Mouse (Mus musculus) spleen, adult 18-20 months (tissue): ENCODE results near the gene Hoxc6.

Source experiments
- DNase-seq, 2 experiments: peaks; one replicate each; pipeline ENCODE4 v3.0.0; 2022; ENCODE audit warnings: mixed read lengths in 2 of 2

Gene Hoxc6

DNA sequence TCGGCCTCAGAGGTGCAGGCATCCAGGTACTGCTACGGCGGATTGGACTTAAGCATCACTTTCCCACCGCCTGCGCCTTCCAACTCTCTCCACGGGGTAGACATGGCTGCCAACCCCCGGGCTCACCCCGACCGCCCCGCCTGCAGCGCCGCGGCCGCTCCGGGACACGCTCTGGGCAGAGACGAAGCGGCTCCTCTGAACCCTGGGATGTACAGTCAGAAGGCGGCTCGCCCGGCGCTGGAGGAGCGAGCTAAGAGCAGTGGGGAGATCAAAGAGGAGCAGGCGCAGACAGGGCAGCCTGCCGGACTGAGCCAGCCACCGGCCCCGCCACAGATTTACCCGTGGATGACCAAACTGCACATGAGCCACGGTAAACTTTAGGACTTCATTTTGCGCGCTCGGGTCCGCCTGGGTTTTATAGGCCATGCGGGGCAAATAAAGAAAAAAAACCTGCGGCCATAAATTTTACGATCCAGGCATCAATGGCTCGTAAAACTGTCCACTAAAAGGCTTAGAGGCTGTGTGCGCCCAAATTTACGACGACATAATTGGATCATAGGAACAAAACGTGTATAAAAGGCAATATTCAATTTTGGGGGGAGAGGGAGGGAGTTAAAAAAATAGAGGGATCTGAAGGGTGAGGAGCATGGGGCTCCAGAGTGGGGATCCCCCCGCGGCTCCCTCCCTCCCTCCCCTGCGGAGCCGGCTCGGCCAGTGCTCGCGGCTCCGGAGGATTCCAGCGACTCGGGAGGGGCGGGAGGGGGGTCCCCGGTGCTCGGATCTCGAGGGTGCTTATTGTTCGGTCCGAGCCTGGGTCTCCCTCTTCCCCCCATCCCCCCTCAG, 16.3 kb downstream of the Hoxc6 start:
- no peak for DNase-seq

DNA sequence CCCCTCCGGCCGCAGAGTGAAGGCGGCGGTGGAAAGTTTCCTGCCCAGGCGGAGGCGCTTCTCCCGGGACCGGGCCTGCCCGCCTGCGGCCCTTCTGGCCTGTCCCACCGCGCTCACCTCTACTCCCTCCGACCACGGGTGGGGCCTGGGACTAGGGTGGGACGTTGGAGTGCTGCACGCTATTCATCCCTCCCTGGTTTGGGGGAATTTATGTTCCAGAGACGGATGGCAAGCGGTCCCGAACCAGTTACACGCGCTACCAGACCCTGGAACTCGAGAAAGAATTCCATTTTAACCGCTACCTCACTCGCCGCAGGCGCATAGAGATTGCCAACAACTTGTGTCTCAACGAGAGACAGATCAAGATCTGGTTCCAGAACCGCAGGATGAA, 16.9 kb downstream of the Hoxc6 start:
- no peak for DNase-seq

DNA sequence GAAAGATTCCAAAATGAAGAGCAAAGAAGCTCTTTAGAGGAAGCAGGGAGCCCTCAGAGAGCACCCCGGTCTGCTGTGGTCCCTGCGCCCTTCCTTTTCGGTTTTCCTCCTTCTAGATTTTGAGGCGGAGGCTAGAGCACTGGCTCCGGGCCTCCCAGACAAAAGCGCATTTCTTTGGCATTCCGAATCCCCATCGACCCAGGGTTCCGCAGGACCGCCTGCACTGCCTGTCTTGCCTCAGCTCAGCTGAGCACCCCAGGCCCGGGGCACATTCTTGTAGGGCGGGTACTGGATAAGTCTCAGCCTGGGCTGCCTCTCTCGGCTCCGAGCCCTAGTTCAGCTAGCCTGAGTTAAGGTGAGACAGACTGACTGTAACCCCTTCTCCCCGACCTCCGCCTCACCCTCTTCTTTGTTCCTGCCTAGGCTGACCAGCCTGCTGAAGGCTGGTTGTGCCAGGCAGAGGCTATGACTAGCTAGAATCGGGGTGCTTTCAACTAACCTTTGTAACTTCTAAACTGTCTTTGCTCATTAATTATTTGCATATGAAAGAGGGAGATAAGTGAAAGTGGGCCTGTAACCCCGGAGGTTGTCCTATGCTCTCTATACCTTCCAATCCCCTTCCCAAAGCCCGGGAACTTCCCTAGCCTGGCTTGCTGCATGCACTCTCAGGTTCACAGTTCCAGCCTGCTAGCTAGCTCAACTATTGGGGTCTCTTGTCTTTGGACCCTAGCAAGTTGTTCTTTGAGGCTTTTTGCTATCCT, 17.5 kb downstream of the Hoxc6 start:
- no peak for DNase-seq

DNA sequence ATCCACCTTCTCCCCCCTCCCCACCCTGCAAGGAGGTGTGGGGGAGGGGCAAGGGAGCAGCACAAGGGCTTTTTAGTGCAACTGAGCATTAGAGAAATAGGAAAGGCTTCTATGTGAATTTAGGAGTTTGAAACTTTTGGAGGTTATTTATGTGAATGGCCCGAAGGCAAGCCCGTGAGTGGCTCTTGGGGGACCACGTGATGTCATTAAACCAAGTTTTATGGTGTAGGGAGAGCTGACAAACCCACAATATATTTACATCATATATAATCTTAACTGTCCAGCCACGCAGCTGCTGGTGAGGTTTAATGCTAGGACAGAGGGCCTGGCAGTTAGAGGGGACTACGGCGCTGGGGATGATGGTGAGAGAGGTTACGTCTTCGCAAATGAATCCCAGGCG, 20.6 kb downstream of the Hoxc6 start, which contains the start of gene Hoxc4:
Gene Hoxc4 (plus strand): TSS at position 299 of the 400 bp plus-strand sequence.
- no peak for DNase-seq

DNA sequence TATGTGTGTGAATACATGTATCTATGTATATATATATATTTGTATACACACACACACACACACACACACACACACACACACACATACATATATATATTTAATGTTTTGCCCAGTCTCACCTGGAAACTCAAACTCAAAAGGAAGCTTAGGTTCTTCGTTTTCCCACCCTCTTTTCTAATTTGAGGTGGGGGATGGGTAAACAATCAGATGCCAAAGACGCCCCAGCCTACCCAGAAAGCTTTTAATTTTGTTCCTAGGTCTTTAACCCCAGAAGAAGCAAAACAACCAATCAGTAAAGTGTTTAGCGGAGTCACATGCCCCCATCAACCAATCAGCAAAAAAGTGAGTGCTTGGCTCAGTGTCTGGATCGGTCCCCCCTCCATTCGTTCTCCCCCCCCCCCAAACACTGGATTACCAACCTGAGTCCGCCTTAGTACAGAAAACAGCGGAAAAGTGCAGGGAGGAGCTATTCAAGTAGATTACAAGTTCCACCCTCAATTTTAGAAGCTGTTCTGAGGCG, 22.9 kb downstream of the Hoxc6 start:
- no peak for DNase-seq

DNA sequence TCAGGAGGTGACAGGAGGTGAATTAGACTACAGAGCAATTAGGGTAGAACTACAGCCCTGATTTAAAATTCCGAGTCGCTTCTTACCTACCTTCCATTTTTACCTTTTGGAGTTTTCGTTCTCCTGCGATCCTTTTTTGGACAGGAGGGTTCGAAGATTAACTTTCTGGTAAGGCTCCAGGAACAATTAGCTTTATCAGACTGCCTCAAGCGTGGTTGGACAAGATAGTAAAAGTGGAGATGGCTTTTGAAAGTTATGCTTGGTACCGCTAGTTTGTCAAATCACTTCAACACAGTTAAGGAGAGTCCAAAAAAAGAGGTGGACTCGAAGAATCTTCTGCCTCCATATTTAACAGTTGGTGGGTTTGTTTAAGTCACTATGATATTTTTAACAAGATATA, 23.5 kb downstream of the Hoxc6 start:
- no peak for DNase-seq

DNA sequence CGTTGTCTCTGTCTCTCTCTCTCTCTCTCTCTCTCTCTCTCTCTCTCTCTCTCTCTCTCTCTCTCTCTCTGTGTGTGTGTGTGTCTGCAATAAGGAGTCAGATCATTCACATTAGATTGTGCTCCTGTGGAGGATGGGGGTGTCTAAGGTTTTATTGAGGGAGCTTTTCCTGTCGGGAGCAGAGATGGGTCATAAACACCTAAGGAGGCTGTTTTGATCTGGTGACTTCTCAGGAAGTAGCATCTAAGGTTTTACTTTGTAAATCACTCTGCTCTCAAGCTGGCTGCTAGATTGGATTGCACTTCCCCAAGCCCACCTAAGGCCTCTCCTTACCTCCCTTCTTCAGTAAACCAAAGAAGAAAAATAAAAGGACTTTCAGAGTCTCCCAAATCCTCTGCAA, 26.1 kb downstream of the Hoxc6 start:
- DNase-seq, result no peak

DNA sequence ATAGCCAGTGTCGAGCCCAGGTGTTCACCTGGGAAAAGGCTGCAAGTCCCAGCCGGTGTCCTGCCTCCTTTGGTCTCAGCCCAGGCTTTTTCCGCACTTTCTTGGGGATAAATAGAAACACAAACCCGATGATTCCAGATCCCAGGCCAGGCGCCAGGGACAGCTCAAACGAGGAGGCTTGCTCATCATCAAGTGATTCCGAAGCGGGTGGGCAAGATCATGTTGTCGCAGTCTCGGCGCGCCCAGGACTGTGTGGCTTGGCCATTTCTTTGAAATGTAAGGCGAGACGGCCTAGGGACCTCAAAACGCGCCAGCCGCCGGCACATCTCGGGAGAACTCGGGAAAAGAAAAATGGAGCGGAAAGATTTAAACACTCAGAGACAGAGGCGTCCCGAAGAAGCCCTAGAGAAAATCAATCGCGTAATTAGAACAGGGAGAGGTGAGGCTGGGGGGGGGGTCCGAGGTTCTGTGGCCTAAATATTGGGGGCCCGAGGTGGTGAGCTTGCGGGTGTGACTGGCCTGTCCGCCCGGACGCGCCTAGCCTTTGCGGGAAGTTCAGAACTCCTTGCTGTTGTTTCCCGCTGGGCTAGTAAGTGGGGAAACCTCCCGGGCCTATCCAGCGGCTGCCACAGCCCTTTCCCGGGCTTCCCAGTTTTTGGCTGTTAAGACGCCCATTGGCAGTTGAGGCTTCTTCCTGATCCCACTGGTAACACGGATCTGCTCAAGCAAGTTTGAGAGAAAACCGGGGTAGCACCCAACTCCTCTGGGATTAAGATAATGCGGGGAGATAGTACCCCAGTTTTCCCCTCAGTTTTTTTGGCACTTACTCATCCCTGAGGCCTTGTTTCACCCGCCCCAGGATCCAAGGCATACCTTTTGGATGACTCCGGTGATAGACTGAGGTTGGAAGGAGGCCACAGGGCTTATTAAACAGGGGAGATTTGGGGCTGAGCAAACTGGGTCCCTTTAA, 29.5 kb downstream of the Hoxc6 start:
- DNase-seq, result no peak

DNA sequence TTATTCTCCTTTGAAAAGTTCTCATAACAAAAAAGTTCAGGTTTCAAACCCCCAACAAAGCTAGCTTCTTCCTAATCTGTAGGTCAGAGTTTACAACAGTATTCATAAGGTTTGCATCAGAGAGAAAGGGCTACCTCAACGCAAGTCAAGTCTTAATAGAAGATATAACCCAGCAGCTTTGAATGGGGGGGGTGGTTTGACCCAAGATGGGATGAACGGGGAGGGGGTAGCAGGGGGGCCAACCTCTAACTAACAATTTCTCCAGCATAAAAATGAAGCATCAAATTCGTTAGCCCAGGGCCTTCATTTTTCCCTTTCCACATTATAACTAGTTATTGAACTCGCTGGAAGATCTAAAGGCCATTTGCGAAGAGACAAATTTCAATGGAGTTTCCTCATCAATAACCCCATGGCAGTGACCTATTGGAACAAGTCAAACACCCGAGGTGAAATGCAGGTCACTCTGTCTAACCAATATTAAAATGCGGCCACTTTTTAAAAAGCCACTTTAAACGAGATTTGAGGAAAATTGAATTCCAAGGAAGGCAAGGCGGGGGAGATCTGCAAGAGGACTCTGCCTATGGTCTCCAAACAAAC, 31.0 kb downstream of the Hoxc6 start:
- no peak for DNase-seq

DNA sequence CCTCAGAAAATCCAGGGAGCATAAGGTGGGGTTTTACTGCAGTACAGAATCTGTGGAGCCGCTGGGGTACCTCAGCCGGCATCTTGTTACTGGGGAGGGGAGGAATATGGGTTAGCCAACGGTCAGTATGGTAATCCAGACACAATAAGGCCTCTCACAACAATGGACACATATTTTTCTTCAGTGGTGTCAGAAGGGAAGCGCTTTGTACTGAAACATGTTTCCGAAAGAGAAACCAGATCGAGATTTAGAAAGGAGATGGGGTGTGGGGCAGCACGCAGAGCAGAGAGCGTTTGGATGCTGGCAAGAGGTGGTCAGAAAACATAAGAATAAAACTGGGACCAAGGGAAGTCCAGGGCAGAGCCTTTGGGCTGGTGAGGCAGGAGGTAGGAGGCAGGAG, 32.1 kb downstream of the Hoxc6 start:
- no peak for DNase-seq

DNA sequence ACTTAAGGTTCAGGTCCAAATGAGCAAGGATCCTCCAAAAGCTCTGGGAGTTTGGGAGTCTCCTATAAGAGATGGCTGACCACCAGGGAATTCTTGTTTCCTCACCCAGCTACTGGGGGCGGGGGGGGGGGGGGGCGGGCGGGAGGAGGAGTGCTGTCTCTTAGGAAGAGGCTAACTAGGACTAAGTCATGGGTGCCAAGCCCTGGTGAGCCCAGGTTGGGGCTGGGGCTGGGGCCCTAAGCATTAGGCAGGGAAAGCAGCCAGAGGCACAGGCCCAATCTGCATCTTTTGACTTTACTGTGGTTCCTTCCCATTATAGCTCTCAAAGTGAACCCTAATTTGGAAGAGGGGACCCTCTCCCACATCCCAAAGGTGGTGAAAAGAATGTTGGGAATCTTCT, 34.1 kb downstream of the Hoxc6 start:
- DNase-seq, result no peak

DNA sequence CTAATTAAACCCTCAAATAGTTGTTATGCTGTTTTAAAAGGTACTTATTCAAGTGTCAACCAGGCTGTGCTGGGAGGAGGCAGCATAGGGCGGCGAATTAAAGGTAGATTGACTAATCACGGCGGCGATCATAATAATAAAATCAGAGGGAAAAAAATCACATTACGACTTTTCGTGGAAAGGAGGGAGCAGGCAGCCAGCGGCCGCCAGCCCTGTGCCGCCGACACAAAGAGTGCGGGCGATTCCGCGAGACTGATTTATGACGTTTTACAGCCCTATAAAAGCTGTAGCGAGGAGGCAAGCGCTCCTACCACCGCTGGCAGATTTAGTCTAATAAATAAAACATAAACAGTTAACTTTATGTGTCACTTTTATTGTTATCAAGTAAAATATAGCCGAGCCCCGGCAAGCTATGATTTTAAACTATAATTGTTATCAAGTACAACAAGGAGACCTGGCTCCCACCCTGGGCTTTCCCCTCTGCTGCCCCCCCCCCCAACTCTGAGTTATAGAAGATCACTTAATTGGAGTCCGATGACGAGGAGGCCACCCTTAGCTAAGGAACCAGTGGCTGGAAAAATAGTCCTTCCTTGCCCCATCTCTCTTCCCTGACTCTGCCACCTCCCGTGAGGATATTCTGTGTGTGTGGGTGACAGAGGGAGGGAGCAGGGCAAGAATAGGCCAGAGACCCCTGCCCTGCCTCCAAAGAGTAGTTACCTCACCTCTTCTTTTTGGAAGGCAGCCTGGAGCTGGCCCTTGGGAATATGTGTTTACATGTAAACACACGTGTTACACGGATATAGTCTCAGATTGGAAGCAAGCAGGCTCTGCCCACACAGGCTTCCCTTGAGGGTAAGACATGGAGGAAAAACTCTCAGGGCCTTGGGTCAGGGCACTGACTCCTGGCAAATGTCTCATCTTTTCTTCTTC, 34.9 kb downstream of the Hoxc6 start:
- no peak for DNase-seq

DNA sequence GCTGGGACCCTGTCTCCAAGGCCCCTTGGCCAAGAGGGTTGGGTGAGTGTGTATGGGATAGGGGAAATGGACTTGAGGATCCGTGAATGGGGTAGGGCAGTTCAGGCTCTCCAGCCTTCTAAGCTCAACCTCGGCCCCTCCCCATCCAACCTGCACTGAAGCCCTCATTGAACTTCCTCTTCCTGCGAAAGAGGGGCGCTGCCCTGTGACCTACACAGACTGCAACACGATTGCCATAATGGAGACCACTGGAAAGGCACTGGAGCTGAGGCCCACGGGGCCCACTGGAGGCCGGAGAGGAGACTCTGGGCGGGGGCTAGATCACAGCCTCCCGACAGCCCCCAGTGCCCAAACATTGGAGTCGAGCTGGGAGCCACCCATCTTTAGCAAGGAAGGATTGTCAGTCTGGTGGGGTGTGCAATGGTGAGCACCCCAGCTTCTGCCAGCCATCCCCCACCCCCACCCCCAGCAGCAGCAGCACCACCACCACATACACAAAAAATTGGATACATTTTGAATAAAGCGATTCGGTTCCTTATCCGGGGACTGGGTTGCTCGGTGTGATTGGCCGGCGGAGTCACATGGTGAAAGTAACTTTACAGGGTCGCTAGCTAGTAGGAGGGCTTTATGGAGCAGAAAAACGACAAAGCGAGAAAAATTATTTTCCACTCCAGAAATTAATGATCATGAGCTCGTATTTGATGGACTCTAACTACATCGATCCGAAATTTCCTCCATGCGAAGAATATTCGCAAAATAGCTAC, 36.2 kb downstream of the Hoxc6 start:
- DNase-seq, result no peak

DNA sequence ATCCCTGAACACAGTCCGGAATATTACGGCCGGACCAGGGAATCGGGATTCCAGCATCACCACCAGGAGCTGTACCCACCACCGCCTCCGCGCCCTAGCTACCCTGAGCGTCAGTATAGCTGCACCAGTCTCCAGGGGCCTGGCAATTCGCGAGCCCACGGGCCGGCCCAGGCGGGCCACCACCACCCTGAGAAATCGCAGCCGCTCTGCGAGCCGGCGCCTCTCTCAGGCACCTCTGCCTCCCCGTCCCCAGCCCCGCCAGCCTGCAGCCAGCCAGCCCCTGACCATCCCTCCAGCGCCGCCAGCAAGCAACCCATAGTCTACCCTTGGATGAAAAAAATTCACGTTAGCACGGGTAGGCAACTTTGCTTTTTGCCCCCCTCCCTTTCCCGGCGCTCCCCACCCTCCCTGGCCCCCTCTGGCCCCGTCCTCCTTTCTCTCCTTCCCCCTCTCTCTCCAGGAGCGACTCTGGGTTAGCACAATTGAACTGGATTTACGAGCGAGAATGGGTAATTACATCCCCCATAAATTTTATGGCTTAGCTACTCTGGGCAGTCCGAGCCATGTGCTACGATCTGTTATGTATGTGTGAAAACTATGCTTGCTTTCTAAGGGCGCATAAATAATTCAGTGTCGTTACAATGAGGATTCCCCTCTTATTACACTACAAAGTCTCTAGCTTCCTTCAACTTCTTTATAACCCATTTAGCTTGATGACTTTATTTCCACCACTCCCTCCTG, 36.9 kb downstream of the Hoxc6 start:
- DNase-seq, result no peak

DNA sequence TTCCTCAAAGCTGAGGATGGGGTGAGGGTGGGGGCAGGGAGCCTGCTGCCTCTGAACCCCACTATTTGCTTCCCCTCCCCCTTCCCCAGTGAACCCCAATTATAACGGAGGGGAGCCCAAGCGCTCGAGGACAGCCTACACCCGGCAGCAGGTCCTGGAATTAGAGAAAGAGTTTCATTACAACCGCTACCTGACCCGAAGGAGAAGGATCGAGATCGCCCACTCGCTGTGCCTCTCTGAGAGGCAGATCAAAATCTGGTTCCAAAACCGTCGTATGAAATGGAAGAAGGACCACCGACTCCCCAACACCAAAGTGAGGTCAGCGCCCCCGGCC, 37.5 kb downstream of the Hoxc6 start:
- DNase-seq, result no peak

DNA sequence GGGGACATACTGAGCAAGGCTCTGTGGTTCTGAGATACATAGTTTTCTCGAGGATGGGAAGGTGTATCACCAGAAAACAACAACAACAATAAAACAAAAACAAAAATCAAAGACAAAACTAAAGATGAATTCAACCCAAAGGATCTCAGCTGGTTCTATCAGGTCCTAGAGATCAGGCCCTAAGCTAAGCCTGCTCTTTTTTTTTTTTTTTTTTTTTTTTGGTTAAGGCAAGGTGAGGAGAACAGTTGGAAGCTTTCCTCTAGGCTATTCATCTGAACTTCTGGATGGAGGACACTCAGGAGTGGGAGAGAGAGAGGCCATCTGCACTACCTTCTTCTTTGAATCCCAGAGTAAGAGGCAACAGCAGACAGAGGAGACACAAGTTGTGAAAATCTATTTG, 39.5 kb downstream of the Hoxc6 start:
- no peak for DNase-seq

DNA sequence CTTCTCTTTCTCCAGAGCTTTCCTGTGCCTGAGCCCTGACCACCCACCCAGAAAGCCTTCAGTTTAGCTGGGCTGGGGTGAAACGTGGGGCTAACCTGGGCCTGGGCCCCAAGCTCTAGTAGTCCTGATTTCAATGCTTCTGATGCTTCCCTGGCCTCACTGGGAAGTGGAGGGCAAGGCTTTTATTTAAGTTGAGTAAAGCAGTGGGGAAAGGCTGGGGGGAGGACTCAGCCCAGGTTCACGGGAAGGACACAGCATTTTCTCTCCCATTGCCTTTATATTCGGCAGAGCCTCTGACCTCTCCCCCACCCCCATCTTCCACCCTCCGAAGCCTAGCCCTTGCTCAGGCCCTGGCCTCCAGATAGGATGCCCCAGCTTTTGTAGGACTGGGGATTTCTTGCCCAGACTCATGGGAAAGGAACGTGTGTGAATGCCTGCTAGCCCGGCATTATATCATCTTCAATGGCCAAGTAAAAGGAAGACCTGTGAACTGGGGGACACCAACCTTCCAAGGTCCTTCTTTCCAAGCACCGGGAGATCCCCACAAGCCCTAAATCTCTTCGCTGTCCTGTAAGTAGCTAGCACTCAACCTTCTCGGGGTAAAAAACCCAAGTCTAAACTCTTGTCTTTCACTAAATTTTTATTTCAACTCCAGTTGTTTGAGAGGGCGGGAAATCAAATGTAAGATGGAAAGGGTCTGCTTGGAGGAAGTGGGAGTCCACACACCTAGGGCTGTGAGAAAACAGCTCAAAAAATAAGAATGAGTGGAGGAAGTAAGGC, 40.8 kb downstream of the Hoxc6 start:
- no peak for DNase-seq

DNA sequence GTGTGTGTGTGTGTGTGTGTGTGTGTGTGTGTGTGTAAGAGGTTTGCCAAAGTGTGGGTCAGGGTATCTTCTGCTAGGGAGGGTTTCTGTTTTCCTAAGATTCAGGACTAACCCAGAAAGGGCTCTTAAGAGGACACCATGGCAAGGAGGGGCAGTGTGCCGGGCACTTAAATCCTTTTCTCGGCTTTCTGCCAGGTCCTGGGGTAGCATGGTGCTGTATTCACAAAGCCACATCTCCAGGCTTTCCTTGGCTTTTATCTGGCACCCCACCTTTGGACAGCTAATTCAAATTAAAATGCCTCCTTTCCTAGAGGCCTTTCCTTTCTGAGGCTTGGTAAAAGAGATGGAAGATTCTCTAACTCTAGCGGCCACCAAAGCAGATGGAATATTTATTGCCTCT, 41.6 kb downstream of the Hoxc6 start:
- no peak for DNase-seq

DNA sequence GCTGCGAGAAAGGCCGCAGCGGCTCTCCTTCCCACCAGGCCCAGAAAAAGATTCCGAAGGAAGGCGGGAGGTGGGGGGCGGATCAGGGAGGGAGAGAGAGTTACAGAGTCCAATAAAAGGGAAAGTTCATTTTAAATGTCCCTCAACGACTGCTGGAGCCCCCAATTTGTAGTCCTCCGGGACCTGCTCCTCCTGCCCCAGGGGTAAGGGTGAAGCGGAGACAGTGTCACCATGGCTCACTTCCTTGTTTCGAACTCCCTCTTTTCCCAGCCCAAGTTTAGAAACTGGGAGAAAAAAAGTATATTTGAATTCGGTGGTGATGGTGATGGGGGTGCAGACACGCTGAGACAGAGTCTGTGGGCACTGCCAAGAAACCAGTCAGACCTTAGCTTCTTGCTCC, 42.5 kb downstream of the Hoxc6 start:
- DNase-seq, result no peak
